Mouse (Mus musculus) liver, embryonic 14.5 days (tissue): Measurements from ENCODE around the gene Hils1.

Experiments
- CTCF ChIP-seq: IDR thresholded peaks from 2 replicates; pipeline ENCODE4 v1.5.1; 2016; ENCODE audit warnings: antibody characterized with exemption, low read depth, control low read depth
- EP300 ChIP-seq: IDR thresholded peaks from 2 replicates; pipeline ENCODE4 v1.6.1; 2016; ENCODE audit warnings: antibody characterized with exemption, low read depth

- peak; percentile 8; the same call in 1 of the 2 replicates for TF ChIP-seq CTCF
- TF ChIP-seq EP300: no peak
Observed at GRCm38 (mm10) chr11:94989562-94990017, 22.2 kb downstream of the Hils1 start.
